Mouse (Mus musculus) MN1 (cell line): Measurements from ENCODE around the gene Umod.

Experiments used
- DNase-seq: peaks from one replicate; pipeline ENCODE4 v3.0.0-alpha.2; 2016; ENCODE audit warnings: low spot score

The Umod gene

DNA sequence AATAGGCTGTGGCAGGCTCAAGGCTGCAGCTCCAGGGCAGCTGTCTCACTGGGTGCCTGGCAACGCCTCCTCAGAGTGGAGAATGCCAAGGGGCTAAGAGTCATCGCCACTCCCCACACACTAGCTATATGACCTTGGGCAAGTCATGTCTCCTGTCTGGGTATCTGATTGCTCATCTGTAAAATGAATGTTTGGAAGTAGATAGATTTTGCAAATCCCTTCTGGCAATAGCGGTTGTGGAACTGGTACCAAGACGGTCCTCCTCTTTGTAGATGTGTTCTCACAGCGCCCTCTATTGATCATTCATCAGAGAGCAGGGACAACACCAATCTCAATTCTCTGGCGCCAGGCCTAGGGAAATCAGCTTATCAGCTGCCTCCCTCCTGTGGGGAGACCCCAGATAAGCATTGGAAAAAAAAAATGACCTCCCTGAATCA is 51.9 kb downstream of the Umod start:
- peak; percentile 6 for DNase-seq

DNA sequence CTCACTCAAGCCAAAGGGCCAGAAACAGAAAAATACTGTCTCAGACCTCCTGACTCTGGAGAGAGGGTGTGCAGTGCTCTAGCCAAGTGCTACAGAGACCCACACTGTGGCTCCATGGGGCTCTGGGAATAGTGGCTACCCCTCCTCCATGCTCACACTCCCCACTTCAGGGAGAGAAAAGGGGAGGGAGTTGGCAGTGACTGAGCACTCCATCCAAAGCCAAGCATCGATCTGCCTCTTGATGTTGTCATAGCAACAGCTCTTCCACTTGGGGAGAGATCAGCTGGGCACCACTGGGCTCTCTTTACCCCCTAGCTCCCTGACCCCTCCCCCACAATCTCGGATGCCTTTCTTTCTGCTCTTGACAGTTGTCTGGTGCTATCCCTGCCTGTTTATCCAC is 58.4 kb downstream of the Umod start:
- DNase-seq: no peak

DNA sequence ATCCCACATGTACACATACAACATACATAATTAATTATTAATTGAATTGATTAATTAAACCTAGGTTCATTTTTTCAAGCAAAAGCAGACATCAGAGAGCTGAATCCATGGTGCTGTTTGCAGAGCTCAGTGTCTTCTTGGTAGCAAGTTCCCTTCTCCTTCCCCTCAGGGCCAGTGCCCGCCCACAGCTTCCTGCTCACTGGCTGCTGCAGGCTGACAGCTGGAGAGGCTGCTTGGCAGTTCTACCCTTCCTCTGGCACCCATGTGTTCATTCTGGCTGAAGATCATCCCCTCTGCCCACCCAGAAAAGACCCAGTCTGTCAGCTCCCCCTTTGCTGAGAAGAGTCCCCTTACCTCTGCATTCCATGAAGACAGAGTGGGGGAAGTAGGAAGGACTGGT is 60.6 kb downstream of the Umod start:
- DNase-seq: no peak
